Mouse (Mus musculus) lung, postnatal 14 days (tissue): Measurements from ENCODE around the gene Capn7.

ENCODE experiments used
- DNase-seq: peaks from one replicate; pipeline ENCODE4 v3.0.0; 2021

Capn7 gene

GRCm38 (mm10) chr14:31336369-31337155, at the start of gene Capn7:
Capn7 (plus strand) TSS chr14:31336638.
- peak; percentile 100 for DNase-seq

GRCm38 (mm10) chr14:31313192-31313591, 23.2 kb upstream of the Capn7 start:
- DNase-seq: no peak

- no peak for DNase-seq
Observed at GRCm38 (mm10) chr14:31316613-31317012, 19.8 kb upstream of the Capn7 start.

- DNase-seq: no peak
Observed at GRCm38 (mm10) chr14:31317754-31318153, 18.7 kb upstream of the Capn7 start.

GRCm38 (mm10) chr14:31319546-31319945, 16.9 kb upstream of the Capn7 start:
- no peak for DNase-seq

- DNase-seq: no peak
Observed at GRCm38 (mm10) chr14:31321181-31321580, 15.3 kb upstream of the Capn7 start.

- DNase-seq: no peak
Observed at GRCm38 (mm10) chr14:31322191-31322590, 14.2 kb upstream of the Capn7 start.

- DNase-seq: no peak
Observed at GRCm38 (mm10) chr14:31323189-31323588, 13.2 kb upstream of the Capn7 start.

- peak; percentile 61 for DNase-seq
Observed at GRCm38 (mm10) chr14:31323849-31324792, 12.3 kb upstream of the Capn7 start, which contains the start of gene Dnah1. Dnah1 (minus strand) TSS chr14:31323896.

- DNase-seq: no peak
Observed at GRCm38 (mm10) chr14:31324851-31325250, 11.6 kb upstream of the Capn7 start.

- DNase-seq: no peak
Observed at GRCm38 (mm10) chr14:31325551-31325950, 10.9 kb upstream of the Capn7 start.

- no peak for DNase-seq
Observed at GRCm38 (mm10) chr14:31326770-31327169, 9.7 kb upstream of the Capn7 start.

GRCm38 (mm10) chr14:31327196-31327595, 9.2 kb upstream of the Capn7 start:
- no peak for DNase-seq

GRCm38 (mm10) chr14:31327681-31328080, 8.8 kb upstream of the Capn7 start:
- DNase-seq: no peak

- no peak for DNase-seq
Observed at GRCm38 (mm10) chr14:31329741-31330140, 6.7 kb upstream of the Capn7 start.

GRCm38 (mm10) chr14:31330957-31331356, 5.5 kb upstream of the Capn7 start:
- no peak for DNase-seq

GRCm38 (mm10) chr14:31335765-31336164, 673 bp upstream of the Capn7 start:
- DNase-seq: no peak

GRCm38 (mm10) chr14:31337406-31337805, 968 bp downstream of the Capn7 start:
- DNase-seq: no peak

GRCm38 (mm10) chr14:31337947-31338346, 1.5 kb downstream of the Capn7 start:
- no peak for DNase-seq

- no peak for DNase-seq
Observed at GRCm38 (mm10) chr14:31343241-31343640, 6.8 kb downstream of the Capn7 start.

GRCm38 (mm10) chr14:31345367-31345766, 8.9 kb downstream of the Capn7 start:
- no peak for DNase-seq

GRCm38 (mm10) chr14:31362236-31362635, 25.8 kb downstream of the Capn7 start:
- no peak for DNase-seq

GRCm38 (mm10) chr14:31364589-31364988, 28.2 kb downstream of the Capn7 start:
- DNase-seq: no peak

- peak; percentile 82 for DNase-seq
Observed at GRCm38 (mm10) chr14:31365350-31365749, 28.9 kb downstream of the Capn7 start.
